Mouse (Mus musculus) layer of hippocampus, adult 11-12 months (tissue): ENCODE results near the gene Tbc1d10a.
"Not testable (repeated sequence)": the region's sequence is repeated elsewhere in the genome, so short reads cannot be mapped to it uniquely, and the experiment has no call there.

Experiments
- DNase-seq: peaks from one replicate; pipeline ENCODE4 v3.0.0; 2022; ENCODE audit warnings: low spot score

The Tbc1d10a gene

GRCm38 (mm10) chr11:4183511-4183910, 3.1 kb upstream of the Tbc1d10a start:
- DNase-seq: no peak

GRCm38 (mm10) chr11:4184251-4184952, 2.2 kb upstream of the Tbc1d10a start:
- DNase-seq: no peak

GRCm38 (mm10) chr11:4185480-4185879, 1.1 kb upstream of the Tbc1d10a start:
- DNase-seq: not testable (repeated sequence)

GRCm38 (mm10) chr11:4187318-4187700, 720 bp downstream of the Tbc1d10a start:
- DNase-seq: no peak

- DNase-seq: no peak
Measured at GRCm38 (mm10) chr11:4189182-4189581, 2.6 kb downstream of the Tbc1d10a start.

- no peak for DNase-seq
Measured at GRCm38 (mm10) chr11:4190677-4191076, 4.1 kb downstream of the Tbc1d10a start.

- DNase-seq: no peak
Measured at GRCm38 (mm10) chr11:4192757-4193156, 6.2 kb downstream of the Tbc1d10a start.

- DNase-seq: no peak
Measured at GRCm38 (mm10) chr11:4193420-4193819, 6.8 kb downstream of the Tbc1d10a start.

- no peak for DNase-seq
Measured at GRCm38 (mm10) chr11:4195597-4196031, 9.0 kb downstream of the Tbc1d10a start.

GRCm38 (mm10) chr11:4196636-4197035, 10.0 kb downstream of the Tbc1d10a start:
- no peak for DNase-seq

GRCm38 (mm10) chr11:4197691-4198090, 11.1 kb downstream of the Tbc1d10a start:
- DNase-seq: no peak

GRCm38 (mm10) chr11:4201981-4202700, 15.6 kb downstream of the Tbc1d10a start:
- no peak for DNase-seq

GRCm38 (mm10) chr11:4202995-4203704, 16.6 kb downstream of the Tbc1d10a start:
- DNase-seq: no peak

- DNase-seq: no peak
Measured at GRCm38 (mm10) chr11:4203705-4204074, 17.1 kb downstream of the Tbc1d10a start.

GRCm38 (mm10) chr11:4205097-4205655, 18.6 kb downstream of the Tbc1d10a start:
- DNase-seq: no peak

- no peak for DNase-seq
Measured at GRCm38 (mm10) chr11:4205951-4206350, 19.4 kb downstream of the Tbc1d10a start.

GRCm38 (mm10) chr11:4206563-4206962, 20.0 kb downstream of the Tbc1d10a start:
- no peak for DNase-seq

- DNase-seq: no peak
Measured at GRCm38 (mm10) chr11:4207655-4208054, 21.1 kb downstream of the Tbc1d10a start.

- no peak for DNase-seq
Measured at GRCm38 (mm10) chr11:4209556-4209955, 23.0 kb downstream of the Tbc1d10a start.

GRCm38 (mm10) chr11:4210786-4211185, 24.2 kb downstream of the Tbc1d10a start:
- DNase-seq: no peak

- DNase-seq: no peak
Measured at GRCm38 (mm10) chr11:4213107-4213506, 26.5 kb downstream of the Tbc1d10a start.

GRCm38 (mm10) chr11:4214572-4214971, 28.0 kb downstream of the Tbc1d10a start:
- DNase-seq: no peak

GRCm38 (mm10) chr11:4215061-4215460, 28.5 kb downstream of the Tbc1d10a start:
- no peak for DNase-seq
